Mouse (Mus musculus) kidney, postnatal 25 days (tissue): ENCODE results near the gene Mgat4d.
A peak's percentile ranks its signal among the peaks of the same experiment; 100 is the strongest.
"Not testable (repeated sequence)": the region's sequence is repeated elsewhere in the genome, so short reads cannot be mapped to it uniquely, and the experiment has no call there.

ENCODE experiments used
- DNase-seq, 2 experiments: peaks; one replicate each; pipeline ENCODE4 v3.0.0; 2021; ENCODE audit warnings: mixed read lengths in 2 of 2

Mgat4d gene

DNA sequence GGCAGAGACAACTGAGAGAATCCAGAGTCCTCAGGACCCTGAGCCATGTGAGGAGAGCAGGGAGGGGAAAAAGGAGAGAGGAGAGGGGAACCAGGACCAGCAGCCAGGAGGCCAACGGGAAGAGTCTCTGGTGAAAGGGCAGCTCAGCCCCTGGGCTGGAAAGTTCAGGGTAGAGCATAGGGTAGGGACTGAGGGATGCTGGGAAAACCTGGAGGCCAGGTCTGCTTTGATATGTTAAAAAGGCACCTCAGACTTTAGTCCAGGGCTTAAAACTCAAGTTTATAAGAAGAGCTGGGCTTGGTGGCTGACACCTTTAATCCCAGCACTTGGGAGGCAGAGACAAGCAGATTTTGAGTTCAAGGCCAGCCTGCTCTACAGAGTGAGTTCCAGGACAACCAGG, 44.2 kb downstream of the Mgat4d start:
- no peak for DNase-seq

DNA sequence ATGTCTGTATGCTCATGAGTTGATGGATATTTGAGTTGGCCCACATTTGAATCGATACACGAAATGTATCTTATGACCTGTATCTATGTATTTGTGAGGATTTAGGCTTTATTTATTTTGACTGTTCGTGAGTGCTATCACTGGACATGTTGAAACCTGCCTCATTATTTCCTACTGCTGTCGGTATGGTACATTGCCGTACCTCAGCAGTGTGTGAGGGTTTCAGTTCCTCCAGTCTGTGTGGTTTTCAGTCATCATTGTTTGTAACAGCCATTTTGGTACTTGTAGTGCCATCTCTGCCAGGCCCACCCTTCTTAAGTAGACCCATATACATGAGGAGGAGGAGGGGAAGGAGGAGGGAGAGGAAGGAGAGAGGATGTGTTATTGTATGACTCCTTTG, 46.1 kb downstream of the Mgat4d start:
- DNase-seq: no peak

DNA sequence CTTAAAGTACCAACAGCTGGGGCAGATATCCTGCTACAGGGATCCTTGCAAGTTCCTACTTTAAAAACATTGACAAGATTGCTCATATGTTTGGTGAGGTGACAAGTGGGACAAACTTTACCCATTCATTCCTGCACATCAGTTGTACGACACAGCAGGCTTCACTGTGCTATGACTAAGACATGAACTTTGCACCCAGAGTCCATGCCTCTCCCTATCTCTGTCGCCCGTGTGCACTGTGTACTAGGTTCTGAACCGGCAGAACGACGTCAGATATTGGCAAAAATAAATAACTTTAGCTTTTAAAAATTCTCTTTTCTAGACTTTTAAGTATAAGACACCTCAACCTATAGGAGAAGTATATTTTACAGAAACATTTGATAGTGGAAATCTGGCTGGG, 48.4 kb downstream of the Mgat4d start:
- no peak for DNase-seq

DNA sequence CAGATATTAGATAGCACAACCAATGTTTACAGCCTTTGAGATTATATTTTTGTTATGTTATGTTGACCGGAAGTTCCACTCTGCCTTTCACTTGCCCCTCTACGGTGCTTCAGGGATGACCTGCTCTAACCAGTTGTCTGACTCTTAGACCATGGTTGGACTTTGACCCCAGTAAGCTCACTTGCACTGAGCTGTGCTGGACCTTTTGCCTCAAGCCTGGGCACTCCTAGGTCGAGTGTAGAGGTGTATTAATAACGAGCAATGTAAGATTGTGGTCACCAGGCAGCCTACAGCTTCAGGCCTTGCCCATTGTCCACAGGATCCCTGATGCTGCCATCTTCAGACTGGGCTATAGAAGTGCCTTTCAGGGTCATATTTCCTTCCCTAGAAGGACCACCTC, 49.5 kb downstream of the Mgat4d start:
- no peak for DNase-seq

DNA sequence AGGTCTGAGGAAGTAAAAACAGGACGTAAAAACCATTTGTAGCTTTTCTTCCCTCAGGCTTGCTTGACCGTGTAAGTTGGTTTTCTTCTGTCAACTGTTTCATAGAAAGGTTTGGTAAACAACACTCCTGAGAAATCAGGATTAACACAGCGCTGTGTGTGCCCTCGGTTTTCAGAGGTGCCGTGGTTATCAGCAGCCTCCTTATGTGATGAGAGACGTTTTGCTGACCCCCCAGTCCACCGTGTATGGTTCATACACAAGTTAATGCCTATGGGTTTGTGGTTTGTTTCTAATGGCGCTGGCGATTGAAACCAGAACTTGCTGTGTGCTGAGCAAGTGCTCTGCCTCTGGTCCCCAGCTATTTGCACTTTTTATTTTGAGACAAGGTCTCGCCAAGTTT, 57.3 kb downstream of the Mgat4d start:
- no peak for DNase-seq

DNA sequence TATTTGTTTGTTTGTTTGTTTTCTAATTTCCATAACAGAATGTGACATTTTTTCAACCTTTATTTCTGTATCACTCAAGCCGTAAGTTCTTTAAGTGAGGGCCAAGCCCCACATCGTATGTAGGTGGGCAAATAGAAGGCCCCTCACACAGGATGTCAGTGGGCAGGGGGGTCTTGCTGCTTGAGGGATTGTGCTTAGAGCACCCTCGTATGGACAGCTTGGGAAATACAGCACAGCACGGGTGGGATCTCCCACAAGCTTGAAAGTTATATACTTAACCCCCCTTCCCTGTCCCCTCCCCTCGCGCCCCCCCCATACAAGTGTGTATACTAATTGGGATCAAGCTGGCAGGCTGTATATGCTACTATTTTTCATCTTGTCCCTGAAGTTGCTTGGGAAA, 58.6 kb downstream of the Mgat4d start:
- DNase-seq: no peak

DNA sequence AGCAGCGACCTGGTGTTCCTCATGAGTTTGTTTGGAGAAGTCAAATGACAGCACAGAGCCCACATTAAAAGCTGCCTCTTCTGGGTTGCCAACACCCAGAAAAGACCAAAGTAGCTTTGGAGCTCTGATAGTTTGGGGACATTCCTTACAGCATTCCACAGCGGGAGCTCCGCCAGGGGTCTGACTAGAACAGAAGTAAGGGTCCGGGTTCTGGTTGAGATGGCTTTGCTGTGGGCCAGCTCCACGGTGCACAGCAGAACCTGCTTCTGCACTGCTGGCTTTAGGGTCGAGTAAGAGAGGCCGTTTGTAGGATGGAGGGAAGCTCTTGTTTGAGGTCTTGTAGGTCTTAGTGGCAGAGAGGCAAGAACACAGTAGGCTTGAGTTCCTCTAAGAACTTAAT, 60.2 kb downstream of the Mgat4d start:
- DNase-seq: no peak

DNA sequence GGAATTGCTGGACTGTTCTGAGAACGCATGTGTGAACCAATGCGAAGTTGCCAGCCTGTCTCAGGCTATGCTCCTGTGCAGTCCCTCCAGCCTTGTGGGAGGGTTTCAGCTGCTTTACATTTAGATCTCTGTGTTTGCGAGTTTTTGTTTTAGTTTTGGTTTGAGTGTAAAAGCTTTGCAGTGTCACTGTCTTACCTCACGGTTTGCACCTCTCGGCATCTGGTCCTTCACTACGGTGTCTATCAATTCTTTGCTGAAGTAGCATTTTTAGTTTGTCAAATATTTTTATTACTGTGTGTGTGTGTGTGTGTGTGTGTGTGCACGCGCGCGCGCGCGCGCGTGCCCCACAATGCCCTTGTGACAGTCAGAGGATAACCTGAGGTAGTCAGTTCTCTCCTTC, 68.6 kb downstream of the Mgat4d start:
- no peak for DNase-seq

DNA sequence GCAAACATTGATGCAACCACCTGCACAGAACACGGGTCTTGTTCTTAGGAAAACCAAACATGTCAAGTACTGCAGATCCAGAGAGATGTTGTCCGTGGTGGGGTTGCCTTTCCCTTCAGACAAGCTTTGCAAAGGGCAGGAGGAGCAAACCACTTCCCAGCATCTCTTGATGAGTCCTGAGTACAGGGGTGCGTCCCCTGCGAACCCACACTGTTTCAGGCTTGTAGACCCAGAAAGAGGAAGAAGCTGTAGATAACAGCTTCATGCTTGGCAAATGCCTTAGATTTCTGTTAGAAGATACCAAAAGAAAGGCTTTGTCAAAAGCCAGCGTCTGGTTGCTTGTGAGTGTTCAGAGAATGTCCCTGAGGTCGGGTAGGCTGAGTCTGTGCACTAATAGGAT, 69.7 kb downstream of the Mgat4d start:
- no peak for DNase-seq

DNA sequence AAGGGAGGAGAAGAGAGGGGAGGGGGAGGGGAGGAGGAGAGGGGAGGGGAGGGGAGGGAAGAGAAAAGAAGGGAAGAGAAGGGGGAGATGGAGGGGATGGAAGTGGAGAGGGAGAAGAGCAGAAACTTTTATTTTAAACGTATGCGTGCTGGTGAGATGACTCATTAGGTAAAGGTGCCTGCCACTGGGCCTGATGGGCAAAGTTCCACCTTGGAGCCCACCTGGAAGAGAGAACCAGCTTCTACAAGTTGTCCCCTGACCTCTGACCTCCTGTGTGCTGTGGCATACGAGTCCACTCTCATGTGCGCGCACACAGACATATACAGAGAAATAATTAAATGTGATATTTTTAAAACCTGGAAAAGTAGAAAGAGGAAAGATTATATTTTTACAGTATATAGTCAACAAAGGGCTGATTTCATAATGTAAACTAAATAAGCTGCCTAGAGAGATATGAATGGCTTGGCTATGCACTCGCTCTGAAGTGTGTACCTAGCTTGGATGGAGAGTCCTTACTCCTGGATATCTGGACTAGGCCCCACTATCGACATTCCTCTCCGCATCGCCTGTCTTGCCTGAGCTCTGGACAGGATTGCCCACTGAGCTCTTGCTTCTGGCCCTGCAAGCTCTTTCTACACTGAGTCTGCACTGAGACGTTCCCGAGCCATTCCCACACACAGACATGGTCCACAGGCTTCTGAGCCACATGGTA, 70.7 kb downstream of the Mgat4d start:
- no peak for DNase-seq

DNA sequence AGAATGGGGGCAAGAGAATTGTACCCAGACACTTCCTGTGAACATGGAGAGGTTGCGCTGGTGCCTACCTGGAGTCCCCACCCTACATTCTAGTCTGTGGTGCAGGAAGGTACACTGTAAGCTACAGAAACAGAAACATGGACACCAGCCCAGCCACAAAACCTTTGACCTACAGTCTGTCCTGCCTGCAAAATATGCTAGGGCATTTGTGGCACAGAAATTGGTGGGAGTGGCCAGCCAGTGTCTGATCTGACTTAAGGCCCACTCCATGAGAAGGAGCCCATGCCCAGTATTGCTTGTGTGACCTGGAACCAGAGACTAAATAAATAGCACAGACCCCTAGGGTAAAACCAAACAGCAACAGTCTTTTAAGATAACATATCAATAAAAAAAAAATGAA, 73.1 kb downstream of the Mgat4d start:
- DNase-seq: peak in 1 of 2 experiments; percentile 23

DNA sequence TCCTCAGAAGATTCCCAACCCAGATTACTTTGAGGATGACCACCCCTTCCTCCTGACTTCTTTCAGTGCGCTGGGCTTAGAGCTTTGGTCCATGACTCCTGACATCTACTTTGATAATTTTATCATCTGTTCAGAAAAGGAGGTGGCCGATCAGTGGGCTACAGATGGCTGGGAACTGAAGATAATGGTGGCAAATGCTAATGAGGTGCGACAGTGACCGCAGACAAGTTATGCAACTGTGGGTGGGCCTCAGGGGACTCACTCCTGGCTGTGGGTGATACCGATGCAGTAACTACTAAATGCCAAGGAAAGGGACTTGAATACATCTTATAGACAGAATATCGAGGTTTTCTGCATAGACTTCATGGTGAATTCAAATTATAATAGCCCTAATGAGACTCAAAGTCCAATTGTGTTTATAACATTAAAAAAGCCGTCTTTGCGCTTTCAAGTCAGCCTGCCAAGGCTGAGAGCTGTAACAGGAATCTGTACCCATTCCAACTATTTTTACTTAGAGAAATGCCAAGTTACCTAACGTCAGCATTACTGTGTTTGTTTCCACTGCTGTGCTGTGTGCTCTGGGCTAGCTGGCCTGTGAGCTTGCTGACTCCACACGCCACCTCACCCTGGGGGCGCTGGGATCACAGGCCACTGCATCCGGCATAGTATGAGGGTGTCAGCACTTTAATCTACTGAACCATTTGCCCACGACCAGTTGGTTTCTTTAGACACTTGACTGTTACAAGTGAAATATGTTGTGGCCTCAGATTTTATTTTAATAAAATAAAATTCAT, 75.0 kb downstream of the Mgat4d start:
- peak; percentile 44 to 83 for DNase-seq

DNA sequence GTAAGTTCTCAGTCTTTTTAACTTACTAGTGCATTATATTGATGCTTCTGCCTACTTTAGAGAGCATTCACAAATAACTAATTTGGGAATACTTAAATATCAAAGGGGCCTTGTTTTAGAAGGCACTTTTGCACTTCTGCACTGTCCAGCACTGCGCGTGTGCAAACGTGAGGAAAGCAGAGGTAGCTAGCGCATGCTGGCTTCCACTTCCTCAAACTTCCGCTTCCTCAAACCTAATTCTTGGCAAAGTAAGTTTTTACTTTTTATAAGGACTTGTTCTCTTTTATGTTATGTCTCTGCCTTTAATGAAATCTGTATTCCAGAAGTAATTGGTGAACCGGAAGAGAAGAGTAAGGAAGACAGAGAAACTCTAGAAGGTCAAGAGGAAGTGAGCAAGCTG, 76.9 kb downstream of the Mgat4d start:
- no peak for DNase-seq

DNA sequence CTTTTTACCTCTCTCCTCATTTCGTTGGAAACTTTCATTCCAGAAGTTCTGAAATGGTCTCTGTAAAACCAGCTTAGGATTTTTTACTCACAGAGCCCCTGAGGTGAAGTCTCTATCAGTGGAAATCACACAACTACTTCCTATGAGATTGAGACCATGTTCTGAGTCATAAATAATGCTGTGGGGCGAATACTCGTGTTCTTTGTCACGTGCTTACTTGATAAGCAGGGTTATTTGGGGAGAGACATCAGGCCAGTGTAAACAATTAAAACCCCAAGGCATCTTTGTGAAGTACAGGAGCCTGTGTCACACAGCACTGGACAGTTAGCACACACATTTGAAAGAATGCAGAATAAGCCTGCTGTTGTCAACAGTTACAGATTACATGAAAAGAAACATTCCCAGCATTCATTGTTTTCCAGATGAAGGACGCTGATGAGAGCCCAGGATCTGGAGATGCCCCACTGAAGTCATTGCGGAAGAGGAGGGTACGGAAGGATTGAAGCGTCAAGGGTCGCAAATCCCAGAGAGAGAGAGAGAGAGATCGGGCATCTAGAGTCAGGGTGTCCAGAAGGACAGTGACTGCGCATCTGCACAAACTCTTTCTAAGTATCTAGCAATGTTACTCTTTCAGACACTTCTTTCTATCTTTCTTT, 78.0 kb downstream of the Mgat4d start:
- no peak for DNase-seq

DNA sequence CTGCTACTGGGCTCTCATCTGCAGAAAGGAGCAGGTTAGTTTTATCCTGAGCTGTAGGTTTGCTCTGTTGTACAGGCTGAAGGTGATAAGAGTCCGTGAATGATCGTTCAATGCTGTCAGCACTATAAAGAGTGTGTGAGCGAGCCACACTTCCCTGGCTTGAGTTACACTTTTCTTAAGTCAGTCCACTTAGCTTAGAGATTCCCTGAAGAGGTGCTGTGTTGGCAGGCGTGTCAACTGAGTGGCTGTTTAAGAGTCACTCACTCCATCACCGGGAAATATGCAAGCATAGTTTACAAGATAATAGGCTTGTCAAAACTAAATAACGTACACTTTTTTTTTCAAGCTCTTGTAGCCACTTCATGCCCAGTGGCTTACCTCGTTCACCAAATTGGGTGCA, 78.7 kb downstream of the Mgat4d start:
- DNase-seq: no peak

DNA sequence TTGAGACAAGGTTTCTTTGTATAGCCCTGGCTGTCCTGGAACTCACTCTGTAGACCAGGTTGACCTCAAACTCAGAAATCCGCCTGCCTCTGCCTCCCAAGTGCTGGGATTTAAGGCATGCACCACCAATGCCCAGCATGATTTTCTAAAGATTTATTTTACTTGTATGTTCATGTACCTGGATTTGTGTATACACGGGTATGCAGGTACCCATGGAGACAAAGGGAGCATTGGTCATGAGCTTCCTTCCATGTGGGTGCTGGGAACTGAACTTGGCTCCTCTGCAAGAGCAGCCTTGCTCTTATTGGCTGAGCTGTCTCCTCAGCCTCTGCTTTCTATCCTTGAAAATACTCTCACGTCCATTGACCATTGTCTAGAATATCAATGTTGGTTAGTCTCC, 80.3 kb downstream of the Mgat4d start:
- DNase-seq: not testable (repeated sequence)

DNA sequence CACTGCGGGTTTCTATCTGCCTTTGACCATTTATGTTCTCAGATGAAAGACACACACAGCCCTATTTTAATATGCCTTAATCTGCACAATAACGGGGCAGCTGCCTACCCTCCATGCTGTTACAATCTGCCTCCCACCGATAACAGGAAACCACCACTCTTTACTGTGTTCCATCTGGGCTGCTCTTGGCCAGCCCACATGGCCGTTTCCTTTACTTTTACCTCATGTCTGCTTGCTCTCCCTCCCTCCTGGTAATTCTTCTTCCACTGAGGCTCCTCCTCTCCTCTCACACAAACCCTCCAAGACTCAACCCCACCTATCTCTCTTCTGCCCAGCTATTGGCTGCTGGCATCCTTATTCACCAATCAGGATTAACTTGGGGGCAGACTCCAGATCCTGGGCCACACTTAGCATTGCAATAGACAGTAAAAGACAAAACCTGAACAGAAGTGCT, 80.8 kb downstream of the Mgat4d start:
- DNase-seq: no peak
